Mouse (Mus musculus) CD4-positive helper T cell, adult 2 months (primary cell): ENCODE data around the gene Fam72a.

Source experiments
- DNase-seq: peaks from one replicate; pipeline ENCODE4 v3.0.0-alpha.2; 2012; ENCODE audit warnings: low read depth, missing footprints, low spot score

Gene Fam72a

DNA sequence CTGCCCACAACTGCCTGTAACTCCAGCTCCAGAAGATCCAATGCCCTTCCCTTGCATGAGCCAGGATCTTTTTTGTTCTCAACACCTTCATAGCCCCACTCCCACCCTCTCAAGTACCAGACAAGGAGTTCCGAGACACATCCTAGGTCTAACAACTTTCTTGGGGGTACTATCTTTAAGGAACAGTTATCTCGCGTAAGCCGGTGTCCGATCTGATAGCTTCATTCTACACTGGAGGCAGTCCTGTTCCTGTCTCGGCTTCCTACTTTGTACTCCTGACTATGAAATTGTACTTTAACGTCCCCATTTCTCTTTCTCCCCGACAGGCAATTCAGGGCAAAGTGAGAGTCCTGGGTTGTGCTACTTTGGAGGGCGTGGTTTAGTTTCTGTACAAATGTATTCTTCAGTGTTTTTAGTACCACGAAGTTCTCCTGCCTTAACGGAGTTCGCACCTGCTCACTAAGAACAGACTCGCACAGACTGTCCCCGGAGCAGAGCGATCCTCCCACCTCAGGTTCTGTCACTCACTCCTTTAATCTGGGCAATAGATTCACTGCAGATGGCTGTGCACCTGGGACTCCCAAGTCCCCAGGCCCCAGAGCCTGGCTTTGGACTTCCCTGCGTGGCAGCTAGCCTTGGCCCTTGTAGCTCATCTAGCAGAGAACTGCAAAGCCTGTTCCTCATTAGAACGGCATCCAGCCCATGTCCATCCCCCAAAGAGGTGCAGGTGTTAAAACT lies 51.4 kb downstream of the Fam72a start:
- no peak for DNase-seq

DNA sequence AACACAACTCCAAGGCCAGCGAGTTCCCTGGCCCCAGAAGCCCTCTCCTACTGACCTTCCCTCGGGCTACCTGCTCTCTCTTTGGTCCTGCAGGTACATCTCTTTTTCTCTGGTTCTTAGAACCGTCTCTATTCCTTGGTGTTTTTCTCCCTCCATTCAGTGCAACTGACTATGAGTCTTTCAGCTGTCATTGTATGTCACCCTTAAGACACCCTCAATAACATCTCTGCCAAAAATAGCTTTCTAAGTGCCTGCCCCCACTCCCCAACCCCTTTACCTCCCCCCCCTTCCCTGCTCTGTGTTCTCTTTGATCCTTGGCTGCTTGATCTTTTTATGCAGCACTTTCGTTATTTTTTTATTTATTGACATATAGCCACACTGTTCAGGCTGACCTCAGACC lies 52.7 kb downstream of the Fam72a start:
- no peak for DNase-seq

DNA sequence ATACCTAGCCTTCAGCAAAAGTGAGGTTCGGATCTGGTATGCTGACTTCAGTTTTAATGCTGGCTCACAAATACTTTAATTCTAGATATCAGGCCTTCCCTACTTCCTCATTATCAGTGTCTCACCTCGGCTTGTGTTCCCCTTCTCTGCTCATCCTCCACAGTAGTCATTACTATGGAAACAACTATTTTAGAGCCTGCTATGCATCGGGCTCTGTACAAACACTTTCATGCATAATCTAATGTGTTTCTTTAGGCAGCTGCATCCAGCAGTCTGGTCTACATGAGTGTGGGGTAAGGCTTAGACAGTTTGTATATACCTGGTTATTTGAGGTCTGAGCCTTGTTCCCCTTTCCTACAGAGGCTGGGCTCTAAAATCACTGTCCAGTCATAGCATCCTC lies 55.9 kb downstream of the Fam72a start:
- DNase-seq: no peak

DNA sequence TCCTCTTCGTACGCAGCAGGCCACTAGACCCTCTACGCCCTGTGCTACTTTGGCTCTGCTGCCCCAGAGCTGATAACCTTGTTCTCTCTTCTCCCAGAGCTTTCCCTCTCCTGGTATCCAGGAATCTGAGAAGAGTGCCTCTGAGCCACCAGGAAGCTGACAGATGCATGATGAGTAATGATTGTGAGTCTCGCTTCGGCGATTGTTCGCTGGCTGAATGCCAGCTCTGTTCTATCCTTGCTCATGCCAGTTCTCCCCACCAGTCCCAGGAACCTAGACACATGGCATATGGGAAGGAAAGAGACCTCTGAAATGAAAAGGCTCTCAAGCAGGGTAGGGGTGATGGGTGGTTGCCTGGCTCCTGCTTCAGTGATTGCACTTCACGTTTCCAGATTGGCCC lies 59.1 kb downstream of the Fam72a start:
- DNase-seq: no peak
